Mouse (Mus musculus) thymus, postnatal 4 days (tissue): ENCODE results near the gene Acot2.
A peak's percentile ranks its signal among the peaks of the same experiment; 100 is the strongest.

Experiments
- DNase-seq: peaks from one replicate; pipeline ENCODE4 v3.0.0; 2021

Gene Acot2

DNA sequence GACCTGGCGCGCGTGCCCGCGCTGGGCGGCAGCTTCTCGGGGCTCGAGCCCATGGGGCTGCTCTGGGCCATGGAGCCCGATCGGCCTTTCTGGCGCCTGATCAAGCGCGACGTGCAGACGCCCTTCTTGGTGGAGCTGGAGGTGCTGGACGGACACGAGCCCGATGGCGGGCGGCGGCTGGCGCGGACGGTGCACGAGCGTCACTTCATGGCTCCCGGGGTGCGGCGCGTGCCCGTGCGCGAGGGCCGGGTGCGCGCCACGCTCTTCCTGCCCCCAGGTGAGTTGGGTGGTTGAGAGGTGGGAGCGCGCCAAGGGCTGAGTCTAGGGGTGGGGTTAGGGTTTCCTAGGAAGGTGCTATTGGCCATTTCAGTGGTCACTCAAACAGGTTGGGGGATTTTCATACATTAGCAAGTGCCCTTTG lies 51.0 kb downstream of the Acot2 start, which contains the start of gene Gm49366:
Gene Gm49366, plus strand, starts transcription at position 245 of the 421 bp plus-strand sequence.
- DNase-seq = peak; percentile 43

DNA sequence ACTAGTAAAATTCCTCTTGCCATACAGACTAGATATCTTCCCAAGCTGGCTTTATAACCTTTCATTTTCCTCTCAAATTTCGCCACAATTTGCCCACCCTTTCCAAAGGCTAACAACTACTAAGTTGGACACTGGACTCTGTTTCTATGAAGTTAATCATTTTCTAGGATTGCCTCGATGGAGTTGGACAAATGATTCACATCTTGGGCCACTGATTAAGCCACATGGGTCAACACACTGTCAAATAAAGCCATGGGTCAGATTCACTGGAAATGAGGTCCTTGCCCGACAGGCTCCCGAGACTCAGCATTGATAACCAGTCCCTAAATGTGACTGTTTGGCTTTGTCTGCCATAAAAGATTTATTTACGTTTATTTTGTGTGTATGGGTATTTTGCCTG lies 54.6 kb downstream of the Acot2 start:
- DNase-seq = no peak
